Mouse (Mus musculus) forebrain, postnatal 0 days (tissue): ENCODE measurements around the gene Agpat1. TPM values are rescaled to one million over a fixed set of nuclear protein-coding genes. Genes with fewer than 3 reads are reported as not detected.

ENCODE experiments used
- ATAC-seq: fragments of 200-750 bp; cut with Nextera tagmentation; 2 replicates; pipeline ENCODE4 v1.8.0; 2017; ENCODE audit warnings: mild to moderate bottlenecking, moderate library complexity
- DNase-seq: peaks from one replicate; pipeline ENCODE4 v3.0.0-alpha.2; 2015
- H3K27ac ChIP-seq: fragments of 300-500 bp; sonication (generic); 2 replicates; pipeline ENCODE4 v1.5.1; 2014; ENCODE audit warnings: low read depth, mild to moderate bottlenecking, antibody characterized with exemption, low read length, moderate library complexity, mixed read lengths
- H3K27me3 ChIP-seq: fragments of 300-500 bp; sonication (generic); 2 replicates; pipeline ENCODE4 v1.6.1; 2014; ENCODE audit warnings: mild to moderate bottlenecking, low read length, mixed read lengths; ENCODE audit not compliant: insufficient read depth
- H3K36me3 ChIP-seq: fragments of 300-500 bp; sonication (generic); 2 replicates; pipeline ENCODE4 v1.6.1; 2014; ENCODE audit warnings: mild to moderate bottlenecking, moderate library complexity; ENCODE audit not compliant: insufficient read depth
- H3K4me1 ChIP-seq: fragments of 300-500 bp; sonication (generic); 2 replicates; pipeline ENCODE4 v1.6.1; 2014; ENCODE audit warnings: antibody characterized with exemption; ENCODE audit not compliant: insufficient read depth
- H3K4me2 ChIP-seq: fragments of 300-500 bp; sonication (generic); 2 replicates; pipeline ENCODE4 v1.6.1; 2014; ENCODE audit warnings: low read depth, mild to moderate bottlenecking, moderate library complexity
- H3K4me3 ChIP-seq: fragments of 300-500 bp; sonication (generic); 2 replicates; pipeline ENCODE4 v1.5.1; 2014; ENCODE audit warnings: low read depth, low read length, mixed read lengths
- H3K9ac ChIP-seq: fragments of 300-500 bp; sonication (generic); 2 replicates; pipeline ENCODE4 v1.6.1; 2014; ENCODE audit warnings: mild to moderate bottlenecking
- H3K9me3 ChIP-seq: fragments of 300-500 bp; sonication (generic); 2 replicates; pipeline ENCODE4 v1.6.1; 2016; ENCODE audit warnings: low read length
- CTCF ChIP-seq: sonication (generic); IDR thresholded peaks from 2 replicates; pipeline ENCODE4 v1.5.1; 2016; ENCODE audit warnings: antibody characterized with exemption, control low read depth, low read depth
- WGBS: fragments of 180-500 bp; shearing (Covaris S2); extraction: QIAGEN DNeasy Blood & Tissue Kit; methylation state at CpG from one replicate; pipeline ENCODE4 v1.1.7; 2014; 5-methylcytosine and 5-hydroxymethylcytosine counted together
- polyA plus RNA-seq: library from polyadenylated mRNA; unstranded; fragments of >200 nt; fragmentation: Nextera tagmentation; extraction: Ambion mirVana; gene quantifications from 2 replicates; pipeline ENCODE4 v1.2.1, GENCODE M21; 2015
- total RNA-seq: library from RNA; depleted of rRNA; stranded (reverse); fragments of >200 nt; gene quantifications from 2 replicates; pipeline ENCODE4 v1.2.3, GENCODE M21; 2014

Agpat1 gene
- total and polyA plus RNA-seq, 2 experiments from 2014 or later: 104 to 217 TPM

DNA sequence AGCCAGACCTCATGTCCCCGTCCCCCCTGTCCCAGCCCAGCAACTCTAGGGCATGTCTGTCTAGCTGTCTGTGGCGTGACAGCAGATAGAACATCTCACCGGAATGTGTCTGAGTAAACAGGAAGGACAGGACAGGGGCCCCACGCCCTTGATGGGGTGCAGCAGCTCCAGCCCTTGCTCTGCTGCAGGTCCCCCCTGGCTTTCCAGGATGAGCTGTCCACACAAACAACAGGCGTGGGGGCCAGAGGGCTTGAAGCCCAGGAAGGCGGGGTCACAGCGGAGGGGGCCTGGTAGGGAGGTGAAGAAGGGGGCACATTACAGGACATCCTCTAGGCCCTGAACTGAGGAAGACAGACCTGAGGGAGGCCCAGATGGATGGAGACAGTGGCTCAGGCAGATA lies 51.1 kb downstream of the Agpat1 start:
- H3K27me3 ChIP-seq: no peaks in the 10 kb centered on the region; the same call in 1 of the 2 replicates
- H3K4me2 ChIP-seq: no peak overlapping the region
- ATAC-seq: no peak
- H3K36me3 ChIP-seq: peaks cover 44% of the 10 kb centered on the region
- H3K9ac ChIP-seq: no peak overlapping the region
- H3K27ac ChIP-seq: no peak overlapping the region
- 90% methylated on average over 7 of the region's 7 CpGs for WGBS
- H3K4me1 ChIP-seq: no peaks in the 10 kb centered on the region
- DNase-seq: no peak
- no peaks in the 10 kb centered on the region for H3K9me3 ChIP-seq
- TF ChIP-seq CTCF: no peak
- H3K4me3 ChIP-seq: no peak overlapping the region

DNA sequence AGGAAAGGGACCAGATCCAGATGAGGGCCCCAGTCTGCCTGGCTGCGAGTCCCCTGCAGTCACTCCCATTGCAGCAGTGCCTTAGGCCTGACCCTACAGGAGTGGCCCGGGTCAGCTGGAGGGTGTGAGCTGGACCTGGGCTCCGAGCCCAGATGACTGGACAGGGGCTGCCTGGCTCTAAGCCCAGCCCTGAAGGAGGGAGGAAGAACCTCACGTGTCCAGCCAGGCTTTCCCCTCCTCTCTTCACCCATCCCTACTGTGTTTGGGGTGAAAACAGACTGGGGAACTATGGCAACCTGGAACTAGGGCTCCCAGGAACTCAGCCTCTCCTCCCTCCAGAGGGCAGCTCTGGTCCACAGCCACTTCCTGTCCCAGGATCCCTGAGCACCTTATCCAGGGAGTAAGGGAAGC lies 51.5 kb downstream of the Agpat1 start:
- no peak overlapping the region for H3K9ac ChIP-seq
- peak; percentile 22; the same call in 1 of the 2 replicates for TF ChIP-seq CTCF
- no peak overlapping the region for H3K27ac ChIP-seq
- H3K4me2 ChIP-seq: no peak overlapping the region
- peaks cover 4% of the 10 kb centered on the region; the same call in 1 of the 2 replicates for H3K27me3 ChIP-seq
- ATAC-seq (peak; percentile 68), DNase-seq (peak; percentile 31)
- no peak overlapping the region for H3K4me3 ChIP-seq
- H3K4me1 ChIP-seq: no peaks in the 10 kb centered on the region
- peaks cover 40% of the 10 kb centered on the region for H3K36me3 ChIP-seq
- WGBS: 36% methylated on average over 4 of the region's 4 CpGs
- H3K9me3 ChIP-seq: no peaks in the 10 kb centered on the region

DNA sequence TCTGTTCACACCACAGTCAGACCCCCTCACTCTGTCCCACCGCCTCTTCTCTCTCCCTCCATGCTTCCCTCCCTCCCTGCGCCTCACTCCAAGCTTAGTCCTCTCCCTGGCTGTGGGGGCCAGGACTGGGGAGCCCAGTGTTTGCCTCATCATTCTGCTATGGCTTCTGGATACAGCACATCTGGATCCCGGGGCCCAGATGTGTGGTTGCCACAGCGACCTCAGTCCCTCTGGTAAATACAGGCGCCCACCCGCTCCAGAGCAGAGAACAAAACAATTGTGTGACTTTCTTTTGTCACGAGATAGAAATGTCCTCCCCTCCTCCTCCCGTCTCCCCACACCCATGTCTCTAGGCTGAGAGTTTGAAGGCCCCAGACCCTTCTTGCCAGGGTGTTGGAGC lies 52.6 kb downstream of the Agpat1 start:
- no peak for TF ChIP-seq CTCF
- no peak overlapping the region for H3K9ac ChIP-seq
- H3K27ac ChIP-seq: no peak overlapping the region
- no peaks in the 10 kb centered on the region for H3K4me1 ChIP-seq
- peaks cover 4% of the 10 kb centered on the region; the same call in 1 of the 2 replicates for H3K27me3 ChIP-seq
- ATAC-seq (no peak), DNase-seq (no peak)
- H3K4me2 ChIP-seq: no peak overlapping the region
- 47% methylated on average over 8 of the region's 8 CpGs for WGBS
- H3K4me3 ChIP-seq: no peak overlapping the region
- H3K9me3 ChIP-seq: no peaks in the 10 kb centered on the region
- peaks cover 29% of the 10 kb centered on the region for H3K36me3 ChIP-seq

DNA sequence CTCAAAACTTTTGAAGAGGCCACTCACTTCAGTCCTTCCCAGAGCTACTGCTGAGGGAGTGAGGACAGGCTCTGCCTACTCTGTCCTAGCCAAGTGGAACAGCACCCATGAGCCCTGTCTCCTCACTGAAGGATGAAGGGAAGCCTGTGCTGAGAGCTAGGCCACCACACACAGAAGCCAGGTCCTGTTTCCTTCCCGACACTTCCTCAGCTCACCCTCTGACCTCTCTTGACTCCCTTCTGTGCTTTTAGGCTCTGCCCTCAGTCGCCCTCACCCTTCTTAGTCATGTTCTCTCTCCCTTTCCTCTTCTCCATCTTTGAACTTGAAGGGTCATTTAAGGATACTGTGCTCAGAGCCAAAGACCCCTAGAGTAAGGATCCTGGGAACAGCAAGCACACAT lies 53.2 kb downstream of the Agpat1 start:
- no peaks in the 10 kb centered on the region for H3K9me3 ChIP-seq
- peaks cover 4% of the 10 kb centered on the region; the same call in 1 of the 2 replicates for H3K27me3 ChIP-seq
- H3K36me3 ChIP-seq: peaks cover 23% of the 10 kb centered on the region
- TF ChIP-seq CTCF: no peak
- H3K4me1 ChIP-seq: no peaks in the 10 kb centered on the region
- no peak overlapping the region for H3K27ac ChIP-seq
- ATAC-seq: no peak
- H3K4me2 ChIP-seq: no peak overlapping the region
- WGBS: 53% methylated on average over 2 of the region's 2 CpGs
- no peak for DNase-seq
- no peak overlapping the region for H3K9ac ChIP-seq
- no peak overlapping the region for H3K4me3 ChIP-seq

DNA sequence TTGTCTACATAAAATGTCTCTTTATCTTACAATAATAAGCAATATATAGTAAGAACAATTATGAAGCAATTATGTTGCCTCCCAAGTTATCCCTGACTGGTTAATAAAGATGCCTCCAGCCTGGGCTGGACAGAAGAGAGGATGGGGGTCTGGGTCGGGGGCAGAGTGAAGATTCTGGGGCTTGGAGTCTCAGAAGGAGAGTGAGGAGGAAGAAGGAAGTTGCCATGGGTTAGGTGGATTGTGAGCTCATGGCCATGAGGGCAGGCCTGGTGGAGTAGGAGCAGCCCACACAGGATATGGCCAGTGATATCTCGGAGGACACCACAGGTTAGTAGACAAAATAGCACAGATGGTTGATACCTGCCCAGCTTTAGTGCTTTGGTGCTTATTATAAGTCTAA lies 54.1 kb downstream of the Agpat1 start:
- Histone ChIP-seq H3K9me3 (no peaks in the 10 kb centered on the region), H3K4me3 (no peak overlapping the region), H3K27me3 (peaks cover 4% of the 10 kb centered on the region; the same call in 1 of the 2 replicates), H3K4me2 (no peak overlapping the region), H3K27ac (no peak overlapping the region), H3K4me1 (no peaks in the 10 kb centered on the region), H3K36me3 (peaks cover 14% of the 10 kb centered on the region), H3K9ac (no peak overlapping the region)
- ATAC-seq (no peak), DNase-seq (no peak)
- no peak for TF ChIP-seq CTCF
- 79% methylated on average over 2 of the region's 2 CpGs for WGBS

DNA sequence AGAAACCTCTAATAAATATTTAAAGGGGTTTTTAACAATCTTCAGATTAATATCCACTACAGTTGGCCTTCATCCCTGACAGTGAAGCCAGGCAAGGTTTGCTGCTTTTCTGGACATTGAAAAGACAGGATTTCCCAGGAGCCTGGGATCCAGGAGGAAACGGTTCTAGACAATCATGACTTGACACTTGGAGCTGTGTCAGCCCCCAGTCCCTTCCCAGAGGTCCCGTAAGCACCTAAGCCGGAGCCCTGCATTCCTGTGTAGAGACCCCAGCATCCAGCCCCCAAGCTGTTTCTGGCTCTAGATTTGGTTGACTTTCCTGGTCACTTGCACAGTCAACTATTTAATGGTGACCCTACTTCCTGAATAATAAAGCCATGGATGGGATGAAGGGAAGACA lies 54.5 kb downstream of the Agpat1 start:
- Histone ChIP-seq H3K27ac (no peak overlapping the region), H3K27me3 (peaks cover 4% of the 10 kb centered on the region; the same call in 1 of the 2 replicates), H3K4me3 (no peak overlapping the region), H3K9me3 (no peaks in the 10 kb centered on the region), H3K4me2 (no peak overlapping the region), H3K4me1 (no peaks in the 10 kb centered on the region), H3K36me3 (peaks cover 10% of the 10 kb centered on the region), H3K9ac (no peak overlapping the region)
- 84% methylated on average over 3 of the region's 3 CpGs for WGBS
- TF ChIP-seq CTCF: no peak
- DNase-seq (no peak), ATAC-seq (no peak)

DNA sequence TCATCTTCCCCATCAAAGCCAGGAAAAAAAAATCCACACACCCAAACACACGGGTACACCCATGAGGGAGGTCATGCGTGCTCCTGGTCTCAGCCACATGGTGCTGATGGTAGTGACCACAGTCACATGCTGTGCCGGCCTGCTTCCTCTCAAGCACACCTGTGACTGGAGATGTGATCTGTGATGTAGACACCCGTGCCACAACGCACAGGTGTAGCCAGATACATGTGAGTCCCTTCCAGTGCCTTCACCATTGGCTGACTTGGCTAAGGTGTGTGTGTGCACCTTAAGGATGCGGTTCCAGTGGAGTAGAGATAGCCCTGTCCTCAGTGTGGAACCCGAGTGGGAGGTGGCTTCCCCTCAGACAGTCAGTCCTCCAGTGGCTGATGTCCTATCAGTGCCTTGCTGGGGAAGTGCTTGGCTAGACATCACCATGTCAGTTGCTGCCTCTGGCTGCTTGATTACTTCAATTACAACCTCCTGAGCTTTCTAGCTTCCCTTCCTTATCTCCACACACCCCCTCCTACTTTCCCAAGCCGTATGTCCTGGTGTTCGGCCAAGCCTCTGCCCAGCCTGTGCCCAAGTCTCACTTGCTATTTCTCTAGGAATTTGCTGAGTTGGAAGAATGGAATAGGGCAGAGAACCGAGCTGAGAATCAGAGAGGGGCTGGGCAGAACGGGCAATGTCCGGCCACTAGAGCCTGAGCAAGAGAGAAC lies 55.3 kb downstream of the Agpat1 start:
- Histone ChIP-seq H3K27me3 (peaks cover 4% of the 10 kb centered on the region; the same call in 1 of the 2 replicates), H3K27ac (no peak overlapping the region), H3K9ac (no peak overlapping the region), H3K4me1 (no peaks in the 10 kb centered on the region), H3K9me3 (no peaks in the 10 kb centered on the region), H3K4me2 (no peak overlapping the region), H3K4me3 (no peak overlapping the region), H3K36me3 (peaks cover 4% of the 10 kb centered on the region)
- TF ChIP-seq CTCF: no peak
- 65% methylated on average over 12 of the region's 12 CpGs for WGBS
- no peak for ATAC-seq
- DNase-seq: no peak
